Mouse (Mus musculus) hindbrain, embryonic 12.5 days (tissue): ENCODE measurements around the gene Gm20388. TPM values are rescaled to one million over a fixed set of nuclear protein-coding genes. Genes with fewer than 3 reads are reported as not detected.

Experiments
- ATAC-seq: fragments of 200-750 bp; cut with Nextera tagmentation; 2 replicates; pipeline ENCODE4 v1.8.0; 2017; ENCODE audit warnings: moderate TSS enrichment; ENCODE audit not compliant: low FRiP score
- H3K27ac ChIP-seq: fragments of 300-500 bp; sonication (generic); 2 replicates; pipeline ENCODE4 v1.5.1; 2016; ENCODE audit warnings: mild to moderate bottlenecking
- H3K27me3 ChIP-seq: fragments of 300-500 bp; sonication (generic); 2 replicates; pipeline ENCODE4 v1.6.1; 2016; ENCODE audit warnings: mild to moderate bottlenecking
- H3K36me3 ChIP-seq: fragments of 300-500 bp; sonication (generic); 2 replicates; pipeline ENCODE4 v1.6.1; 2016; ENCODE audit warnings: mild to moderate bottlenecking
- H3K4me1 ChIP-seq: fragments of 300-500 bp; sonication (generic); 2 replicates; pipeline ENCODE4 v1.6.1; 2016
- H3K4me2 ChIP-seq: fragments of 300-500 bp; sonication (generic); replicated peaks from 2 replicates; pipeline ENCODE4 v1.6.1; 2016; ENCODE audit warnings: mild to moderate bottlenecking
- H3K4me3 ChIP-seq: fragments of 300-500 bp; sonication (generic); 2 replicates; pipeline ENCODE4 v1.5.1; 2016; ENCODE audit warnings: mild to moderate bottlenecking
- H3K9ac ChIP-seq: fragments of 300-500 bp; sonication (generic); 2 replicates; pipeline ENCODE4 v1.6.1; 2016; ENCODE audit warnings: mild to moderate bottlenecking, moderate library complexity
- H3K9me3 ChIP-seq: fragments of 300-500 bp; sonication (generic); replicated peaks from 2 replicates; pipeline ENCODE4 v1.6.1; 2016; ENCODE audit warnings: mild to moderate bottlenecking
- WGBS: fragments of 180-500 bp; shearing (Covaris S2); methylation state at CpG from one replicate; pipeline ENCODE4 v1.1.7; 2016; 5-methylcytosine and 5-hydroxymethylcytosine counted together
- polyA plus RNA-seq: library from polyadenylated mRNA; unstranded; fragments of >200 nt; fragmentation: Nextera tagmentation; extraction: Ambion mirVana; gene quantifications from 2 replicates; pipeline ENCODE4 v1.2.1, GENCODE M21; 2016

Gene Gm20388
- polyA plus RNA-seq, 1 experiment from 2014 or later: not detected

- H3K27ac ChIP-seq: peak overlapping the region; percentile 57
- peaks cover 61% of the 10 kb centered on the region for H3K4me1 ChIP-seq
- ATAC-seq: peak; percentile 15; the same call in 1 of the 2 replicates
- WGBS: 44% methylated on average over 10 of the region's 10 CpGs
- no peaks in the 10 kb centered on the region for H3K9me3 ChIP-seq
- no peak overlapping the region for H3K4me3 ChIP-seq
- H3K9ac ChIP-seq: peak overlapping the region; percentile 1; the same call in 1 of the 2 replicates
- H3K4me2 ChIP-seq: no peak overlapping the region; the same call in 1 of the 2 replicates
- H3K36me3 ChIP-seq: no peaks in the 10 kb centered on the region
- H3K27me3 ChIP-seq: peaks cover 17% of the 10 kb centered on the region; the same call in 1 of the 2 replicates
Measured at GRCm38 (mm10) chr8:122291549-122291948, 2380.9 kb downstream of the Gm20388 start.

DNA sequence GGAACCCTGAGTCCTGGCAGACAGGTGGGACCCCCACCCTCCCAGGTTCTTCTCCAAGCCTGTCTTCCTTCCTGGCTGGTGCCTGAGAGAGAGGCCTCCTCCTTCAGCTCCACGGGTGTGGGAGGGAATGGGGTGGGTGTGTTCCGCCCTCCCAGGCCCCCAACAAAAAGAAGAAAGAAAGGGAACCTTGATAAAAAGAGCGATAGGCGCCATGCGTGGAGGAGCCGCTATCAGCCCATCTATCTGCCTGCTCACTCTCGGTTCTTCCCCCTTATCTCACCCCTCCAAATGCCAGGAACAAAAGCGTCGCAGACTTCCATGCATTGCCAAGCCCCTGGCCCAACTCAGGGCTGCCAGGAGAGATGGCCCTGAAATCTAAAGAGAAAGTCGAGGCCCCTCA, 2382.8 kb downstream of the Gm20388 start:
- H3K4me3 ChIP-seq: no peak overlapping the region
- H3K9ac ChIP-seq: no peak overlapping the region
- no peak overlapping the region for H3K4me2 ChIP-seq
- no peak for ATAC-seq
- peaks cover 71% of the 10 kb centered on the region for H3K4me1 ChIP-seq
- H3K27ac ChIP-seq: 0 out of 2 replicates have a peak overlapping the region, but pooled peaks have one; percentile 13
- peaks cover 10% of the 10 kb centered on the region; the same call in 1 of the 2 replicates for H3K27me3 ChIP-seq
- H3K36me3 ChIP-seq: no peaks in the 10 kb centered on the region
- no peaks in the 10 kb centered on the region for H3K9me3 ChIP-seq
- 60% methylated on average over 10 of the region's 10 CpGs for WGBS

- no peak overlapping the region for H3K27ac ChIP-seq
- ATAC-seq: peak; percentile 47; the same call in 1 of the 2 replicates
- no peak overlapping the region for H3K9ac ChIP-seq
- H3K4me3 ChIP-seq: no peak overlapping the region
- H3K4me2 ChIP-seq: peak overlapping the region; percentile 13; the same call in 1 of the 2 replicates
- no peaks in the 10 kb centered on the region for H3K9me3 ChIP-seq
- H3K27me3 ChIP-seq: peaks cover 5% of the 10 kb centered on the region; the same call in 1 of the 2 replicates
- WGBS: 4% methylated on average over 7 of the region's 7 CpGs
- H3K36me3 ChIP-seq: no peaks in the 10 kb centered on the region
- H3K4me1 ChIP-seq: peaks cover 73% of the 10 kb centered on the region
Measured at GRCm38 (mm10) chr8:122294273-122294683, 2383.6 kb downstream of the Gm20388 start.

GRCm38 (mm10) chr8:122295389-122295788, 2384.7 kb downstream of the Gm20388 start:
- Histone ChIP-seq H3K4me2 (no peak overlapping the region), H3K36me3 (no peaks in the 10 kb centered on the region), H3K9me3 (no peaks in the 10 kb centered on the region), H3K4me1 (peaks cover 79% of the 10 kb centered on the region), H3K4me3 (no peak overlapping the region), H3K9ac (no peak overlapping the region), H3K27ac (no peak overlapping the region), H3K27me3 (no peaks in the 10 kb centered on the region; the same call in 1 of the 2 replicates)
- 59% methylated on average over 9 of the region's 9 CpGs for whole genome bisulfite sequencing
- no peak for ATAC-seq

DNA sequence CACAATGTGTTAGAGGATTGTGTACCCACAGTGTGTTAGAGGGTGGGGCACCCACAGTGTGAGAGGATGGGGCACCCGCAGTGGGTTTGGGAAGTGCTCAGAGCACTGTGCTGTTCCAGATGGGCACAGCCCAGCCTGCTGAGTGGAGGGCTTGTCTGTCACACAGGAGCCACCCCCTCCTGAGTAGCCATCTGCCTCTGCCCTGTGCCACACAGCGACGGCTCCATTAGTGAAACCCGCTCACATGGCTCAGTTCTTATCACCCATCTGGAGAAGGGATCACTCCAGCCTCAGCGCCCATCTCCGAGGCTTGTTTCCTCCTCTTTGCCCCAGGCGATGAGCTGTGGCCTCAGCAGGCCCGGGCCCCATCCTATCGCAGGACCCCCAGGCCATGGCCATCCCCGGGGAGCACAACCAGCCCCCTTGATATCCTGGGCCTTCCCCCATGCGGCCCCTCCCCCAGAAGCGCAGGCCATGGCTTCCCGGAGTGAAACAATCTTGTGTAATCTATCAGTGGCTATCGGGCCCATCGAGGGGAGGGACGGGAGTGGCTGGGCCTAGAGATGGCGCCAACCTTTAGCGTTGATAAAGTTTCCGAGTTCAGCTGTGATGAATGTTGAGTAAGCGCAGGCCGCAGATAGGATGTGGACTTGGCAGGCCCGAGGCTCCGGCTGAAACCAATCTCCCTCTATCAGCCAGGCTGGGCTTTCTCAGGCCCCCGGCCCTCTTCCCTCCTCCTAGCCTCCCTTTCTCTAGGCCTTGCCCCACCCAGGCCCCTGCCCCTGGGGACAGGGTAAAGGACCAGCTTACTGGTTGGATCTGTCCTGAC, 2385.7 kb downstream of the Gm20388 start:
- Histone ChIP-seq H3K27me3 (no peaks in the 10 kb centered on the region; the same call in 1 of the 2 replicates), H3K27ac (peak overlapping the region; percentile 67), H3K4me3 (no peak overlapping the region), H3K4me2 (0 out of 2 replicates have a peak overlapping the region, but pooled peaks have one; percentile 3), H3K9me3 (no peaks in the 10 kb centered on the region), H3K36me3 (no peaks in the 10 kb centered on the region), H3K4me1 (peaks cover 75% of the 10 kb centered on the region), H3K9ac (peak overlapping the region; percentile 49; the same call in 1 of the 2 replicates)
- 35% methylated on average over 24 of the region's 24 CpGs for WGBS
- peak; percentile 55 for ATAC-seq

DNA sequence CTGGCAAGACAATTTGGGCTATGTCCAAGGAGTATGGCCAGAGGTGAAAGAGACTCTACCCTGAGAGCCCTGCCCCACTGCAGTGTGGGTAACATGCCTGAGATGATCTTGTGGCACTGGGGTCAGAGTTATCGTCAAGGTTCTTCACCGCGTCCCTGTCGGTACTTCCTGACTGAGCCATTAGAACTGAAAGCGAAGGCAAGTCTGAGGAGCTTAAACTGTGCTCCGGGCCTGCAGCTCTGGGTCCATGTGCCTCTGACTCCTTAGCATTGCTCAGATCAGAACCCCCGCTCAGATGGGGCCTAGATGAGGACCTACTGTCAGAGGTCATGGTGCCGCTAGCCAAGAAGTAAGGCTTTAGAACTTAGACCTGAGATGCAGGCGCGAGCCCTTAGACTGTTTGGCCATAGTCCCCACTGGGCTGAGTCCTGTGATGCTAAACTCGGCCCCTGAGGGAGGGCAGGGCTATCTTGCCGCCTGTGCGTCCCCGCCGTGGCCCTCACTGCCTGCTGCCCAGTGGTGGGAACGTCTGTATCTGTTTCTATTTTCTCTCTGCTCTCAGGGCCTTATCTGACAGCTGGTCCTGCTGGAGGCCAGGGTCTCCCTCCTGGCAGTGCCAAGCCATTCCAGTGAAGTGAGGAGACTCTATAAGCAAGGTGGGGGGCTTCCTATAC, 2389.1 kb downstream of the Gm20388 start:
- H3K4me1 ChIP-seq: peaks cover 74% of the 10 kb centered on the region
- H3K9ac ChIP-seq: no peak overlapping the region
- no peak for ATAC-seq
- no peak overlapping the region for H3K27ac ChIP-seq
- no peaks in the 10 kb centered on the region for H3K36me3 ChIP-seq
- no peaks in the 10 kb centered on the region for H3K9me3 ChIP-seq
- no peaks in the 10 kb centered on the region; the same call in 1 of the 2 replicates for H3K27me3 ChIP-seq
- WGBS: 66% methylated on average over 16 of the region's 16 CpGs
- no peak overlapping the region for H3K4me3 ChIP-seq
- no peak overlapping the region for H3K4me2 ChIP-seq

- Histone ChIP-seq H3K4me2 (no peak overlapping the region), H3K27me3 (no peaks in the 10 kb centered on the region; the same call in 1 of the 2 replicates), H3K9ac (no peak overlapping the region), H3K4me3 (no peak overlapping the region), H3K4me1 (peaks cover 64% of the 10 kb centered on the region), H3K27ac (peak overlapping the region; percentile 46), H3K36me3 (no peaks in the 10 kb centered on the region), H3K9me3 (no peaks in the 10 kb centered on the region)
- no peak for ATAC-seq
- 66% methylated on average over 13 of the region's 13 CpGs for WGBS
Measured at GRCm38 (mm10) chr8:122301081-122301480, 2390.4 kb downstream of the Gm20388 start.

DNA sequence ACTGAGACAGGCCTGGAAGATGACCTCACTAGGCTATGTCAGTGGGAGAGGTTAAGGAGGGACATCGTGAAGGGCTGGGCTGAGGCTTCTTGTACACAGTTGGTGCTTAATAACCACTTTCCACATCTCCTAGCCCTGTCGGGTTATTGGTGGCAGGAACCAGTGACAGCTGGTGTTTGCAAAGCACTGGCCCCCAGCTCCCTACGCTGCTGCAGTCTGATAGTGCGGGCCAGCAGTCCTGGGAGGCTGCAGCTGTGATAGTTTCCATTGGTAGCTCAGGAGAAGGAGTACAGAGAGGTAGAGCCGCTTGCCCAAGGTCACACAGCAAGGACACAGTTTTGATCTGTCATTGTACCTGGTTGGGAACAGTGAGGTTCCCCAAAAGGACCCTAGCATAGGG, 2391.2 kb downstream of the Gm20388 start:
- H3K4me2 ChIP-seq: no peak overlapping the region
- peaks cover 57% of the 10 kb centered on the region for H3K4me1 ChIP-seq
- ATAC-seq: no peak
- no peaks in the 10 kb centered on the region for H3K36me3 ChIP-seq
- H3K9me3 ChIP-seq: no peaks in the 10 kb centered on the region
- no peak overlapping the region for H3K27ac ChIP-seq
- H3K27me3 ChIP-seq: no peaks in the 10 kb centered on the region; the same call in 1 of the 2 replicates
- H3K9ac ChIP-seq: no peak overlapping the region
- no peak overlapping the region for H3K4me3 ChIP-seq
- WGBS: 78% methylated on average over 5 of the region's 5 CpGs

- no peak overlapping the region for H3K27ac ChIP-seq
- no peaks in the 10 kb centered on the region for H3K36me3 ChIP-seq
- H3K4me3 ChIP-seq: no peak overlapping the region
- no peaks in the 10 kb centered on the region; the same call in 1 of the 2 replicates for H3K27me3 ChIP-seq
- ATAC-seq: no peak
- no peak overlapping the region for H3K4me2 ChIP-seq
- H3K9ac ChIP-seq: no peak overlapping the region
- peaks cover 55% of the 10 kb centered on the region for H3K4me1 ChIP-seq
- no peaks in the 10 kb centered on the region for H3K9me3 ChIP-seq
- WGBS: 74% methylated on average over 6 of the region's 6 CpGs
Measured at GRCm38 (mm10) chr8:122303451-122303850, 2392.8 kb downstream of the Gm20388 start.

GRCm38 (mm10) chr8:122304058-122304457, 2393.4 kb downstream of the Gm20388 start:
- Histone ChIP-seq H3K27me3 (no peaks in the 10 kb centered on the region), H3K36me3 (no peaks in the 10 kb centered on the region), H3K9me3 (no peaks in the 10 kb centered on the region), H3K27ac (no peak overlapping the region), H3K9ac (no peak overlapping the region), H3K4me2 (no peak overlapping the region), H3K4me1 (peaks cover 49% of the 10 kb centered on the region), H3K4me3 (no peak overlapping the region)
- 14% methylated on average over 3 of the region's 3 CpGs for WGBS
- no peak for ATAC-seq

DNA sequence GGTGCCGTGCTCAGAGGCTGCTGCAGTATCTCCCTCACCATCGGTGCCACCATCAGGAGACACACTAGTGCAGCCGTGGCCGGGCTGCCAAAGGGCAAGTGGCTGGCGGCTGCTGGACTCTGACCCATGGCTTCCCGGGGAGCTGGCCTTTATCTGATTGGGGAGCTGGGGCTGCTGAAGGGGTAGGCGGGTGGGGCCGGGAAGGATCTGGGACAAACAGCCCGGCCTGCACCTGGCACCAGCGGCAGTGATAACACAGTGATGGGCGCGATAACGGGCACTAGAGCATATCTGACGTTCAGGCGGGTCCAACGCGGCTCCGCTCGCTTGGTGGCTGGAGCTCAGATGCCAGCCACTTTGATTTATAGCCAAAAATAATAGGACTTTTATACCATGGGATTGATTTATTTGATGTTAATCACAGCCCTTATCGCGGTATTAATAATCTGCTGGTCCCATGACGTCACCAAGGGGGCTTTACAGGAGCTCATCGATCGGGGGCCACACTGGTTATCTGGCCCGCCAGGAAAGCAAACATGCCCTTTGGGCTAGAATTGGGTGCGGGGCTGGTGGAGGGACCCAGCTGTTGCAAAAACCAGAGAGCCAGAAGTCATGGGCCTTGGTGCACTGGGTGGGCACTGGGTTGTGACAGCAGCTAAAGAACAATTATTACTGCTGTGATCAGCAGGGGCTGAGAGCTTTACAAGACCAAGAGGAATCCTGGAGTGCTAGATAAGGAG, 2396.2 kb downstream of the Gm20388 start:
- Histone ChIP-seq H3K36me3 (no peaks in the 10 kb centered on the region), H3K4me1 (peaks cover 33% of the 10 kb centered on the region), H3K9ac (no peak overlapping the region), H3K9me3 (no peaks in the 10 kb centered on the region), H3K27ac (peak overlapping the region; percentile 12; the same call in 1 of the 2 replicates), H3K27me3 (no peaks in the 10 kb centered on the region), H3K4me3 (no peak overlapping the region), H3K4me2 (no peak overlapping the region)
- 77% methylated on average over 26 of the region's 26 CpGs for WGBS
- no peak for ATAC-seq

- no peak for ATAC-seq
- Histone ChIP-seq H3K27ac (no peak overlapping the region), H3K4me3 (no peak overlapping the region), H3K4me1 (peaks cover 23% of the 10 kb centered on the region), H3K9ac (no peak overlapping the region), H3K9me3 (no peaks in the 10 kb centered on the region), H3K36me3 (no peaks in the 10 kb centered on the region), H3K4me2 (no peak overlapping the region), H3K27me3 (no peaks in the 10 kb centered on the region)
- 74% methylated on average over 8 of the region's 8 CpGs for WGBS
Measured at GRCm38 (mm10) chr8:122307836-122308235, 2397.2 kb downstream of the Gm20388 start.
